Mouse (Mus musculus): Measurements from ENCODE around the gene Gm12185.
"Not testable (repeated sequence)": the region's sequence is repeated elsewhere in the genome, so short reads cannot be mapped to it uniquely, and the experiment has no call there.

GRCm38 (mm10) chr11:48978240-48978939, 13.6 kb downstream of the Gm12185 start, which contains the start of gene Olfr56:
- not testable (repeated sequence) for TF ChIP-seq CTCF (IDR thresholded peaks at IDR 0.05; ENCODE audit: borderline replicate concordance, insufficient read depth, low read depth, low read length); POLR2A (IDR thresholded peaks at IDR 0.05; ENCODE audit: borderline replicate concordance, insufficient read depth, low read length)

Measured in cerebellum, adult 2 months (tissue).